Mouse (Mus musculus): ENCODE data around the gene Iars.
"Not testable (repeated sequence)": the region's sequence is repeated elsewhere in the genome, so short reads cannot be mapped to it uniquely, and the experiment has no call there.

Gene Iars

DNA sequence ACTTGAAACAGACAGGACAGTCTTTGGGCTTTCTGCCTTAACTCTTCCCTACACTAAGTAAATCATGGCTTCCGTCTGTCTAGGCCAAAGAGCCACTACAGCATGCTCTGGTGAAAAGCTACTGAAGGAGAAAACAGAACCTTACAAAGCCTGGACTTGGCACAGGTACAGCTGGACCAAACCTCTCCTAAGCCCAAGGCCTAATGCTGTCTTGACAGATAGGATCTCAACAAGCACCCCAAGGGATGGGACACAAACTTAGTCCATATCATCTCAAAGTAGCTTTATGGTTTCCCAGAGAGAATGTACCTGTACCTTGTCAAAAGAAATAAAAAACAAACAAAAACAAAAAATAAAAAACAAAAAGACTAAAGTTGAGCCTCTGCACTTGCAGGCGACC is 54.5 kb downstream of the Iars start:
- no peak for DNase-seq (ENCODE audit: low spot score in 2 of 2)

DNA sequence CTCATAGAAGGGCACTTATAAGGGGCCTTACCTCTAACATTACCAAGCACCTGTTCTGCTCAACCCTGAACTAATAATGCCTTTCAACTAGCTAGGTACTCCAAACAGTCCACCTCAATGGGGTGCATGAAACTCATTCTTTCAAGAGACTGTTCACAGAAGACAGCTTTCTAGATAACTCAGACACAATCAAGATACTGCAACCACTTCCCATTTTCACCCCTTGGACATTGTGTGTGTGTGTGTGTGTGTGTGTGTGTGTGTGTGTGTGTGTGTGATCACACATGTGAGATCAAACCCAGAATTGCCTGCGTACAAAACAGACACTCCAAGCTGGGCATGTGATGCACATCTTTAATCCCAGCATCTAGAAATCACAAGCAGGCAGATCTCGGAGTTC is 56.1 kb downstream of the Iars start:
- DNase-seq (ENCODE audit: low spot score in 2 of 2), result no peak

DNA sequence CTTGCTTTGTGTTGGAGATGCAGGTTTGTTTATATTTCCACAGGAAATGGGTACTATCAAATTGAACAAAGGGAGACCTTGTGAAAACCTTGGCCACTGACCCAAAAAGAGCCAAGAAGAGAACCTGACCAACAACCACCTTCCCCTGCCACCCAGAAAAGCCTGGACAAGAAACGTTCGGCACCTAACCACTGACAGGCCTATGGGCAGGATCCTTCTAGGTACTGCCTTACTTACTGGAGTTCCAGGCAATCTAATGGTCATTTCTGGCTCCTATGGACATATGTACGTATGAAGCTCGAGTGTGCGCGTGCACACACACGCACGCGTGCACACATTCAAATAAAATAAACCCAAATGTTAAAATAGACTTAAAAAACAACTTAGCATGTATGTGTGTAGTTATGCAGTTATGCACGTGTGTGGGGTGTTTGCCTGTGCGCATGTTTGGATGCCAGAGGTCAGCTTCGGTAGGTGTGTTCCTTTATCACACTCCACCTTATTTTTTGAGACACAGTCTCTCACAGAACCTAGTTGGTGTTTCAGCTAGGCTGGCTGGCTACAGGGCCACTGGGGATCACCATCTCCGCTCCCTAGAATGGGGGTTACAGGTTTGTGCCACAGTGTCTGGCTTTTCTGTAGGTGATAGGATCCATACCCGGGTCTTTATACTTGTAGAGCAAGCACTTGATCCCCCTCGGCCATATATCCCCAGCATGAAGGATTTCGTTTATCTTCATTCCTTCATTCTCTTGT is 59.6 kb downstream of the Iars start:
- DNase-seq (ENCODE audit: low spot score in 2 of 2), result no peak

DNA sequence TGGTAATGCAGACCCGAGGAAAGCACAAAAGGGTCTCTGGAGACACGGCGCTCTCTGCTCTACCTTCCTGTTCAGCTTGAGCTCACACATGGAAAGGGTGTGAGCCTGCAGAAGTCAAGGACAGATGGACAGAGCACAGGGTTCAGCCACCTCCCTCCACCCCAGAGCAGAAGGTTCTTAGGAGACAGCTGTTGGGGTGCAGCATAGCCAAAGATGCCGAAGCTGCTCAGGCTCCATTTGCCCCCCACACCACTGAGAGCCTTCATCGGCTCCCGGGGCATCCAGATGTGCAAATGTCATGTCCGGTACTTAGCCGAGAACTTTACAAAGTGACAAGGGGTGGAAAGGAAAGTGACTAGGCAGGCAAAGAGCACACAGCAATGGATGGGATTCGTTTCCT is 74.7 kb downstream of the Iars start:
- DNase-seq (ENCODE audit: low spot score in 2 of 2), result no peak

DNA sequence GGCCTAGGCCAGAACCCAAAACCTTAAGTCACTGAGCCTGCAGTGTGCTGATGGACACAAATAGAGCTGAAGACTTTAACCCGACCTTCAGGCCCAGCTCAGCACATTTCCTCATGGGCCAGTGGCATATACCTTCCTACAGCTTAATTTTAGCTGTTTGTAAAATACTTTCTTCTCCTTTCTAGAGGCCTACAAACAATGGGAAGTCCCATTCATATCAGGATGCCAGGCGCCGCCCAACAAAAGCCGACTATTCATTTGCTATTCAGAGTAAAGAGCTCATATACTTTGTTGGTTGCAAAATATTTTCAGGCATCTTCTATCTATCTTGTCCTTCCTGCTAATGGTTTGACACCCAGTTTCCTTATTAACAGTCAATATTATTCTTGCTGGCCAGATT is 76.1 kb downstream of the Iars start:
- DNase-seq (ENCODE audit: low spot score in 2 of 2), result no peak

DNA sequence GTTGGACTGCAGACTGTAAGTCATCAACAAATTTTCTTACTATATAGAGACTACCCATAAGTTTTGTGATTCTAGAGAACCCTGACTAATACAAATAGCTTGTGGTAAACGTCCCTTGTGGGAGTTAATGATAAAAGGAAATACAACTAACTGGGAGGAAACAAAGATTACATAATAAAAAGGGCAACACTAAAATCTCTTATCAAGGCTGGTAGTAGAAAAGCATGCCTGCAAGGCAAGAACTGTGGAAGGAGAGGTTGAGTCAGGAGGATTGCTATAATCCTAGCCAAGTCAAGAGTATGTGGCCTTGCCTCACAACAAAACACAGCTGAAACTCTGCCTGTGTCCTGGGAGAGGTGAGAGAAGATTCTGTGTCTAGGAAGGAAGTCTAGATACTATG is 78.8 kb downstream of the Iars start:
- no peak for DNase-seq (ENCODE audit: low spot score in 2 of 2)

DNA sequence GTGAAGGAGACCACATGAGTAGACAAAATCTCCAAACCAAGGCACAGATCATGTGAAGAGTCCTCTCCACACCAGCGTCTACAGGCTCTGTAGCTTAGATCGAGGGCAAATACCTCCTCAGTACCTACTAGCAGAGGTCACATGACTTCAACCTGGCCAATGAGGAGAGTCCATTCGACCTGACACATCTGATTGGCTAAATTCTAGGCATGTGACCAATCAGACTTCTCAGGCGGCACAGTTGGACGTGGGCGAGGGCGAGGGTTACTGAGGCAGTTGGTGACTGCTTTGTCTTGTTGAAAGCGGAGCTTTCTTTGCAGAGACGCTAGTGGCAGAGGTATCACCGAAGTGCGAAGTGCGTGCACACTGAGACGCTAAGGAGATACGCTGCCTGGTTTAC is 80.3 kb downstream of the Iars start:
- no peak for DNase-seq (ENCODE audit: low spot score in 2 of 2)

DNA sequence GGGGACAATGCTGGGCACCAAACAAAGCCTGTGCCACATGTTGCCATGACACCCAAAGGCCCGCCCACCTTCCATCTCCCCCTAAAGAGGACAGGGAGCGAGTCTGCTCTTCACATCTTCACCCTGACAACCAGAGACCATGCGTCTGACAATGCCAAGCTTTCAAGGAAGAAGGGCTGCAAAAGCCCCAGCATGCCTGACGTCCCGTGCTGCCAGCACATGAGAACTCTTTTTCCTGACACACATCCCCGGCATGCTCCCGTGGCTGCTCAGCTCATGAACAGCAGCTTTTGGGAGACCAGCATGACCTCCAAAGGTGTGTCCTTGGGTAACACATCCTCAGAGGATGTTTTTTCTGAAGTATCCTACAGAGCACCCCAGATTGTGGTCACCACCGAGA is 83.4 kb downstream of the Iars start:
- DNase-seq (ENCODE audit: low spot score in 2 of 2), result no peak

DNA sequence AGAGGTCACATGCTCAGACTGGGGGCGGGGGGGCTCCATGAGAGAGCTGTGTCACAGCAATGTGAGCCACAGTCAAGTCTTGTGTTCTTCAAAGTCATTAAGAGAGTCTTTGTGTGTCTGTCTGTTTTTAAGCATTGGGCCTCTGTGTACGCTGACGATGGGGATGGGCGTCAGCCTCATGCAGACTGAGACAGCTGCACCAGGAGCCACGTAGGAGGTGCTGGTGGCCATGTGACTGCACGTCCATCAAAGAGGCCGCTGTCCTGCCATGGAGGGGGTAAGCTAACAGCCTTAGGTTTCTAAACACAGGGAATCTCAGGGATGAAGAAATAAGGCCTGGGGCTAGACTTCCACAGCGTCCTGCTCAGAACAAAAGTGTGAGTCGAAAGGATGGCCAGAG is 84.4 kb downstream of the Iars start:
- no peak for DNase-seq (ENCODE audit: low spot score in 2 of 2)

DNA sequence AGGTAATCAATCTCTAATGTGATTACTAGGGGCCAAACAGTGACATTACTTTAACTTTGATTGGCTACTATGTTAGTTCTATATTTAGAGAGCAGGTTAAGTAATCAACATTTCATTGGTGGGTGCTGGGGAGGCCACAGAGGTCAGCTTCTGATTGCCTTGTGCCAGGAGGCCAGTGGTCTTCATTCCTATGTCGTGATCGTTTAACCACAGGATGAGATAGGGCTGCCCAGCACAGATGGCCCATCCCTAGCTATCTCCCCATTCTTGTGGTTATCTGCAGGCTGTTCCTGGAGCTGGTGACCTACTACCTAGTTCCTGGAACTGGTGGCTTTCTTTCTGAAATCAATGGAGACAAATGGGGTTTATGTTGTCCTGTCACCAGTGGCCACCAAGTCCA is 86.1 kb downstream of the Iars start:
- DNase-seq (ENCODE audit: low spot score in 2 of 2), result no peak

DNA sequence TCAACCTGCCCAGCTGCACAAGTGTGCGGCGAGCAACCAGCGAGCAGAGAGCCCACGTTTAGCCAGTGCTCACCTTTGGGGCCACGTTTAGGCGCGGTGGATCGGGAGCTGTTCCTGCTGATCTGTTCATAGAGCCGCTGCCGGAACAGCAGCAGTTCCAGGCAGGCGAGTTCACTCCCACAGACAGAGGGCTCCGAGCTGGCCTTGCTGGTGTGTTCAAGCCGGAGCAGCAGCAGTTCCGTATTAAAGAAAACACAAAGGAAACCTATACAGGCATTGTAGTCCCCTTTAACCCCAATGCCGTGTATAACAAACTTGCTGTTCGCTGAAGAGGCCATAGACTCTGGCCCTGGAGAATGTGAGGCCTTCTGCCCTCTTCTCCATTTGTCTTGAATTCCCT is 87.2 kb downstream of the Iars start:
- DNase-seq (ENCODE audit: low spot score in 2 of 2), result no peak

DNA sequence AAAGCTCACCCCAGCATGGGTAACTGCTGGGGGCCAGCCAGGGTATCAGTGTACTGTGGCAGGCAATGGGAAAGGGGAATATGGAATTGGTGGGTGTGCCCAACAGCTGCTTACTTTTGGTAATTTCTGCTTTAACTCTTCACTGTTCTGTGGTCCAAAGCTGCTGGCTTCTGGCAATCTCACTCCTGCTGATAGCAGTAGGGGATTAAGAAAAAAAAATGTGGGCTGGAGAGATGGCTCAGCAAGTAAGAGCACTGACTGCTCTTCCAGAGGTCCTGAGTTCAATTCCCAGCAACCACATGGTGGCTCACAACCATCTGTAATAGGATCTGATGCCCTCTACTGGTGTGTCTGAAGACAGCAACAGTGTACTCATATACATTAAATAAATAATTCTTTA is 89.6 kb downstream of the Iars start:
- DNase-seq (ENCODE audit: low spot score in 2 of 2), result not testable (repeated sequence)
